Mouse (Mus musculus): Measurements from ENCODE around the gene Ppargc1a.

DNA sequence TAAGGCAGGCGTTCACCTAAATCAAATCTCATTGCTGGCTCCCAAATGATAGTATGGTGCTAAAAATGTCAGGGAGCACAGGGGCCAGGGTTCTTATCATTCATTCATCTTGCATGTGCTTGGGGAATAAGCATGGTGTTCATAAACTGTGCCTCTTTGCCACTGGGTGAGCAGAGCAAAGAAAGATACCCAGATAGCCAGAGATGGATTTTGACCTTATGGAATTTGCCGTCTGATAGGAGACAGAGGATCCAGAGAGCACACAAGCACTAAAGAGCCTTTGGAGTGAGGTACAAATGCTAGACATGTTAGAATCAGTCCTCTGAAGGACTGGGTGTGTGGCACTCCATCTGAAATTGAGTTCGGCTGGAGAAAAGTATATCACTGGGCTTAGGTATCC is 16.7 kb upstream of the Ppargc1a start:
- TF ChIP-seq POLR2A (IDR thresholded peaks at IDR 0.05; ENCODE audit: borderline replicate concordance, extremely low read depth, insufficient read depth, insufficient read length, poor library complexity, severe bottlenecking) (no peak), CTCF (IDR thresholded peaks at IDR 0.05; ENCODE audit: borderline replicate concordance, extremely low read depth, insufficient read depth, insufficient read length) (no peak)

Measured in brain, embryonic 14.5 days (tissue).